In the genomic region with DNA sequence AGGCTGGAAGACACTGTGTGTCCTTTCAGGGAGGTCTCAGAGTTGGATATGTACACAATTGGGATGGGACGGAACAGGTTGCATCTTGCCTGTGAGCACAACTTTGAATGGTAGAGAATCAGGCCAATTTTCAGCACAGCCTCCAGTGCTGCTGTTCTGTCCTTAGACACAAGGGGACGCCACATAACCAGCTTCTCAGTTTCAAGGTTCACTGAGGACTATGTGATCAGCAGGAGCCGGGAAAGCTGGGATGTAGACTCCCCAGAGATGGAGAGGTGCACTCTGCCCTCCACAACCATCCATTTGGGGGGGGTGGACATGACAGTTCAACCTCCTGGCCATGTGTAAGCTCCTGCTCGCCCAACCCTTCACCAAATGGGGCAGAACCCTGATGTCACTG, we compare ENCODE assay signal across 10 mouse cellular contexts. TPM values are rescaled to one million over a fixed set of nuclear protein-coding genes. Genes with fewer than 3 reads are reported as not detected.
DNase-seq lines count a peak whose midpoint lies in the region; TF ChIP-seq lines count a peak whose summit lies in the region.
"Had no signal": no experiment of that assay in that cellular context is flagged by ENCODE, and none has a peak within 500 bp of the region (broad histone marks: within the 10 kb centered on the region; RNA-seq: fewer than 3 reads in every experiment).

No protein-coding gene starts in this region.

- H3K27me3 ChIP-seq in thymus, adult 2 months (ENCODE audit: control insufficient read depth, insufficient read depth, low read length), result no peaks in the 10 kb centered on the region
- H3K27me3 ChIP-seq: neural tube, embryonic 12.5 days had no signal

- no peak for TF ChIP-seq CTCF in thymus, adult 2 months (IDR thresholded peaks at IDR 0.05; ENCODE audit: borderline replicate concordance, control insufficient read depth, extremely low read depth, insufficient read depth, low read length, poor library complexity)

- H3K4me1 ChIP-seq in thymus, adult 2 months (replicated peaks; ENCODE audit: control insufficient read depth, insufficient read depth, low read length), result peaks cover 9% of the 10 kb centered on the region

- WGBS in thymus, adult 2 months, result 61% methylated on average over 4 of the region's 4 CpGs

- H3K27ac ChIP-seq in thymus, adult 2 months (ENCODE audit: control insufficient read depth, insufficient read depth, low read length), result no peak overlapping the region
- H3K27ac ChIP-seq: neural tube, embryonic 12.5 days had no signal

- peak; percentile 20 for DNase-seq in gastrocnemius, adult 18-20 months (ENCODE audit: low spot score)
- DNase-seq in gastrocnemius, adult 8-10 months (ENCODE audit: low spot score in 2 of 2), result no peak
- peak; percentile 37 for DNase-seq in thymus, adult 2 months
- no peak for DNase-seq in thymus, adult 18-20 months
- peak; percentile 81 to 86 for DNase-seq in cerebellum, postnatal 36 days
- DNase-seq in kidney, postnatal 10 days, result peak; percentile 73
- peak; percentile 18 for DNase-seq in lung, postnatal 25 days (ENCODE audit: low spot score)
- peak; percentile 39 for DNase-seq in thymus, postnatal 14 days

- no peak overlapping the region for H3K4me3 ChIP-seq in thymus, adult 2 months (ENCODE audit: control insufficient read depth, insufficient read depth, low read length)
- H3K4me3 ChIP-seq: neural tube, embryonic 12.5 days had no signal

- TF ChIP-seq POLR2A in thymus, adult 2 months (IDR thresholded peaks at IDR 0.05; ENCODE audit: control insufficient read depth, extremely low read depth, insufficient read depth, low read length, poor library complexity), result no peak

- no peaks in the 10 kb centered on the region for H3K36me3 ChIP-seq in thymus, adult 2 months (ENCODE audit: control insufficient read depth, insufficient read depth, low read length)
- H3K36me3 ChIP-seq: neural tube, embryonic 12.5 days had no signal

RNA-seq across cellular contexts. Expression of gene Dscaml1, which starts 10.5 kb away (rescaled TPM):
- not detected for total RNA-seq in gastrocnemius, adult 18-20 months (2021)
- total RNA-seq in gastrocnemius, adult 8-10 months (2022), result not detected
- polyA plus RNA-seq in thymus, adult 2 months (2012; rRNA removed), result 11.3 and 12.4 TPM in 2 replicates
- total RNA-seq: hematopoietic stem cell, adult 5-6 weeks had no signal

RNA-seq across cellular contexts. Expression of gene Fxyd2, which starts 16.4 kb away (rescaled TPM):
- 1 to 10 TPM; 2.4 to 3.8 TPM for total RNA-seq in gastrocnemius, adult 18-20 months (2021)
- 1 to 10 TPM in 2 of 4 experiments, under 1 TPM in 1, not detected in 1; 0.88 to 3.6 (median 1.7) TPM for total RNA-seq in gastrocnemius, adult 8-10 months (2022)
- polyA plus RNA-seq in thymus, adult 2 months (2012; rRNA removed), result 220 and 236 TPM in 2 replicates
- total RNA-seq: hematopoietic stem cell, adult 5-6 weeks had no signal

RNA-seq across cellular contexts. Expression of gene Fxyd6, which starts 45.9 kb away (rescaled TPM):
- total RNA-seq in gastrocnemius, adult 18-20 months (2021), result 10 to 100 TPM; 55.0 to 93.3 TPM
- total RNA-seq in gastrocnemius, adult 8-10 months (2022), result 10 to 100 TPM; 42.6 to 50.9 (median 47.3) TPM
- polyA plus RNA-seq in thymus, adult 2 months (2012; rRNA removed), result 5.4 and 8.9 TPM in 2 replicates
- total RNA-seq: hematopoietic stem cell, adult 5-6 weeks had no signal

Comparison
In these comparisons a context has a peak if more than half of its experiments do, and no peak if none do; other contexts are left out.
1. DNase-seq: peak in gastrocnemius, adult 18-20 months (single experiment), thymus, adult 2 months (single experiment), cerebellum, postnatal 36 days (2 of 2), kidney, postnatal 10 days (single experiment), lung, postnatal 25 days (single experiment) and thymus, postnatal 14 days (single experiment); none in gastrocnemius, adult 8-10 months (0 of 2) and thymus, adult 18-20 months (0 of 2).